Mouse (Mus musculus) limb, embryonic 11.5 days (tissue): Measurements from ENCODE around the gene Thoc5. TPM values are rescaled to one million over a fixed set of nuclear protein-coding genes. Genes with fewer than 3 reads are reported as not detected.

Experiments
- ATAC-seq: fragments of 200-750 bp; cut with Nextera tagmentation; 2 replicates; pipeline ENCODE4 v1.8.0; 2017; ENCODE audit warnings: low read depth; ENCODE audit not compliant: insufficient number of reproducible peaks, low FRiP score, low TSS enrichment
- DNase-seq: peaks from one replicate; pipeline ENCODE4 v3.0.0-alpha.2; 2015; ENCODE audit warnings: low spot score
- H3K27ac ChIP-seq: fragments of 300-500 bp; sonication (generic); replicated peaks from 2 replicates; pipeline ENCODE4 v1.5.1; 2014; ENCODE audit warnings: low read depth, mild to moderate bottlenecking, low read length
- H3K27me3 ChIP-seq: fragments of 300-500 bp; sonication (generic); 2 replicates; pipeline ENCODE4 v1.6.1; 2014; ENCODE audit warnings: mild to moderate bottlenecking, low read length, mixed read lengths; ENCODE audit not compliant: control insufficient read depth, insufficient read depth
- H3K36me3 ChIP-seq: fragments of 300-500 bp; sonication (generic); 2 replicates; pipeline ENCODE4 v1.6.1; 2014; ENCODE audit warnings: mild to moderate bottlenecking, low read length, moderate library complexity, mixed read lengths; ENCODE audit not compliant: control insufficient read depth, insufficient read depth
- H3K4me1 ChIP-seq: fragments of 300-500 bp; sonication (generic); 2 replicates; pipeline ENCODE4 v1.6.1; 2014; ENCODE audit warnings: low read length, mixed read lengths; ENCODE audit not compliant: control insufficient read depth, insufficient read depth
- H3K4me2 ChIP-seq: fragments of 300-500 bp; sonication (generic); 2 replicates; pipeline ENCODE4 v1.6.1; 2014; ENCODE audit warnings: low read depth, mild to moderate bottlenecking, moderate library complexity; ENCODE audit not compliant: severe bottlenecking
- H3K4me3 ChIP-seq: fragments of 300-500 bp; sonication (generic); 2 replicates; pipeline ENCODE4 v1.5.1; 2014; ENCODE audit warnings: low read depth, low read length
- H3K9ac ChIP-seq: fragments of 300-500 bp; sonication (generic); 2 replicates; pipeline ENCODE4 v1.6.1; 2014; ENCODE audit warnings: mild to moderate bottlenecking, low read length
- H3K9me3 ChIP-seq: fragments of 300-500 bp; sonication (generic); 2 replicates; pipeline ENCODE4 v1.6.1; 2016; ENCODE audit warnings: low read length; ENCODE audit not compliant: control insufficient read depth
- WGBS: fragments of 180-500 bp; shearing (Covaris S2); extraction: QIAGEN DNeasy Blood & Tissue Kit; methylation state at CpG from one replicate; pipeline ENCODE4 v1.1.7; 2014; 5-methylcytosine and 5-hydroxymethylcytosine counted together
- polyA plus RNA-seq: library from polyadenylated mRNA; unstranded; fragments of >200 nt; fragmentation: Nextera tagmentation; extraction: Ambion mirVana; gene quantifications from 2 replicates; pipeline ENCODE4 v1.2.1, GENCODE M21; 2014

Thoc5 gene
- polyA plus RNA-seq: 48.8 and 50.6 TPM in 2 replicates

DNA sequence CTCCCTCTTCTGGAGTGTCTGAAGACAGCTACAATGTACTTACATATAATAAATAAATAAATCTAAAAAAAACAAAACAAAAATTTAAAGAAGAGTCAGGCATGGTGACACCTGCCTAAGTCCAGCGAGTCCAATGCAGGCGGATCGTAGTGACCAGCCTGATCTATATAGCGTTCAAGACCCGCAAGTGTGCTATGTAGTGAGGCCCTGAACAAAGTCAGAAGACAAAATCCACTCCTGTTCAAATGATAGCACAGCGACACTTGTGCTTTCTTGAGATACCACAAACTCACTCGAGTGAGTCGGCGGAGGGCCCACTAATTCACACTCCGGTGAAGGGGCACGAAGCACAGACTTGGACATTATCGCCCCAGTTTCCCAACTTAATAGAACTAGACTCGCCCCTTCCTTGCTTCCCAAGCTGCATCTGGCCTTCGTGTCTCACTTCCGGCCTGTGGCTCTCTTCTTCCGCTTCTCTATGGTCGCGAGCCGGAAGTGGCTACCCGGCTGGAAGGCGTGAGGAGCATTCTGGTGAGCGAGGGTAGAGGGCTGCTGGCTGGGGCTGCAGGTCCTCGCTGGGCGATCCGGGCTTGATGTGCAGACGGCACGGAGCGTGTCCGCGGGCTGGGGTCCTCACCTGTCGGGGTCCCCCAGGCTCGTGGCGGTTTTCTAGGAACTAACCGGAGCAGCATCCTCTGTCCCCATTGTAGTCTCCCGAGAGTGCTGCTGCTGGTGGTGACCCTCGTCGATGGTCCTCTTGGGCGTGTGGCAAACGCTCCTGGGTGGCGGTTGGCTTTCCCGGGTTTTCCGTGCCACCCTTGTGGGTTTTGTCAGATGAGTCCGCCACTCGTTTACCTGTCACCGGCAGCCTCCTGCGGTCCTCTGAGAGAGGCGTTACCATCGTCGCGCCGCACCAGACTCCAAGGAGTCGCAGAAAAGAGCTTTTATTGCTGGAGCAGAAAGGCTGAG is at the start of gene Thoc5:
TSS of gene Thoc5 (plus strand) at position 473 of the 969 bp plus-strand sequence.
- Histone ChIP-seq H3K4me1 (no peaks in the 10 kb centered on the region), H3K27me3 (no peaks in the 10 kb centered on the region), H3K4me3 (peak within 1 kb of the TSS; percentile 88), H3K4me2 (peak within 1 kb of the TSS; percentile 74), H3K9me3 (no peaks in the 10 kb centered on the region), H3K36me3 (peaks cover 4% of the 10 kb centered on the region; the same call in 1 of the 2 replicates), H3K9ac (peak within 1 kb of the TSS; percentile 84), H3K27ac (no peak within 1 kb of the TSS)
- ATAC-seq (peak; percentile 80), DNase-seq (peak; percentile 87)
- 3% methylated on average over 52 of the region's 52 CpGs for WGBS

DNA sequence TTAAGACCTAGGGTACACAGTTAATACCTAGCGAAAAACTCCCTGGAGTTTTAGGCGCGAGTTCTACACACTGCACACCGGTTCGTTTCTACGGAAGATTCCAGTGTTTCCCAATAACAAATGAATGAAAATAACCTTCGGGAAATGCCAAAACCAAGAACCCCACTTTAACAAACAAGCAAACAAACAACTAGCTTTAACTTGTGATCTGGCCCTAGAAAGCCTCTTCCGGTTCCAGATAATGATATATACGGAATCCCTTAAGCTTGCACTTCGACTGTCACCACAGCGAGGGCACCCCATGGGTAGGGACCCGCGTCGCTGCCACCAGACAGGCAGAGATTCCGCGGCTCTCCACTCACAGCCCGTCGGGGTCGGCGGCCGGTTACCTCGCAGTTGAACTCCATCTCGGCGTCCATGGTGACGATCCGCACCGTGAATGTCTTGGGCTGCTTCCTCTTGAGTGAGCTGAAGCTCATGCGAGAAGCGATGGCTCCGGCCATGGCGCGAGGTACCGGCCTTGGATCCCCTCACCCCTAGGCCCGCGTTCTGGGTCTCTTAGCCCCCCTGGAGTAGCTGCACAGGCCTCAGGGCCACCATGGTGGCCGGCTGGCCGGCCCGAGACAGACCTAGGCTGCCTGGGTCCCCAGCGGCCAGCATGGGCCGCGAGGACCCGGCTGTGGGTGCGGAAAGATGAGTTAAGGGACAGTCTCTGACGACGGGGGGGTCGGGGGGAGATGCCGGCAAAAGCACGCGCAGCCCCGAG is 46.5 kb upstream of the Thoc5 start:
- ATAC-seq: peak; percentile 51

DNA sequence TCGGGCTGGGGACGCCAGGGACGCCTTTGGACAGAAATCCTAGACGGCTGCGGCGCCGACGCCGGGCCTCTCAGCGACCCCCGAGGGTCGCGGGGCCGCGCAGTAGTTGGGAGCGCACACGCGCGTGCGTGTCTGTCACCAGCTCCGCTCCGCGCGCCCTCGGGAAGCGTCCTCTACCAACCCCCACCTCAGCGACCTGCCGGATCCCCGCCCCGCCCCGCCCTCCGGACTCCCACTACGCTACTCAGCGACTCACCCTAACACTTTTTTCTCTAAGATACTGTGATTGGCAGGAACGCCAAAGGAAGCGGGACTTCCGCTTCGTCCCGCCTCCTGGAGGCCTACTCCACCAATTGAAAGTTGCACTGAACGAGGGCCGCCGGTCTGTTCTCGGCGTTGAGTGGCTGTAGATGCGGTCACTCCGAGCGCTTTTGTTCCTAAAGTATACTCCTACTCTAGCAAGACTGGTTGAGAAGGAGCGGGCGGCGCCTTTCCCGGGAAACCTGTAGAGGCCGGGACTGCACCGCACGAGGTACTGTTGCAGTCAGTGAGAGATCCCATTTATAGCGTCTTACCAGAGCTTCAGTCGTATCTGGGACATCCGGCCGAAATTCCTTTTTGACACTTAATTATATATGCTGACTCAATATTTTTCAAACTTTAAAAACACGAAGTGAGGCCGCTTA is 45.7 kb upstream of the Thoc5 start, which contains the start of gene Nf2:
TSS of gene Nf2 (minus strand) at position 279 of the 686 bp plus-strand sequence.
- WGBS: under 1% methylated on average over 60 of the region's 60 CpGs
- Histone ChIP-seq H3K4me2 (peak within 1 kb of the TSS; percentile 66), H3K36me3 (no peaks in the 10 kb centered on the region), H3K27me3 (no peaks in the 10 kb centered on the region), H3K4me1 (no peaks in the 10 kb centered on the region), H3K27ac (0 out of 2 replicates have a peak within 1 kb of the TSS, but pooled peaks have one; percentile 53), H3K9ac (peak within 1 kb of the TSS; percentile 94), H3K9me3 (no peaks in the 10 kb centered on the region), H3K4me3 (peak within 1 kb of the TSS; percentile 95)
- ATAC-seq (peak; percentile 98), DNase-seq (peak; percentile 98)

More for the DNA sequence above, 46.5 kb upstream of the Thoc5 start:
- Histone ChIP-seq H3K4me2 (peak overlapping the region; percentile 66), H3K27ac (0 out of 2 replicates have a peak overlapping the region, but pooled peaks have one; percentile 53), H3K4me1 (no peaks in the 10 kb centered on the region), H3K36me3 (no peaks in the 10 kb centered on the region), H3K9me3 (no peaks in the 10 kb centered on the region), H3K4me3 (peak overlapping the region; percentile 95), H3K27me3 (no peaks in the 10 kb centered on the region), H3K9ac (peak overlapping the region; percentile 94)
- under 1% methylated on average over 50 of the region's 50 CpGs for WGBS
- peak; percentile 61 for DNase-seq

DNA sequence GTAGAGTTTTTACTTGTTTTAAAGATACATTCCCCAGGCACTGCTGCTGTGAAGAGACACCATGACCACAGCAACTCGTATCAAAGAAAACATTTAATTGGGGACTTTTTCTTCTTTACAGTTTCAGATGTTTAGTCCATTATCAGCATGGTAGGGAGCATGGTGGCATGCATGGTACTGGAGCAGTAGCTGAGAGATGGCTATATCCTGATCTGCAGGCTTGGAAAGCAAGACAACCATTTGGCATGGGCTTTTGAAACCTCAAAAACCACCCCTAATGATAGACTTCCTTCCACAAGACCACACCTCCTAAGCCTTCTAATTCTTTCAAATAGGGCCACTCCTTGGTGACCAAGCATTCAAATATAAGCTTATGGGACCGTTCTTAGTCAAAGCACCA is 44.7 kb upstream of the Thoc5 start:
- WGBS: 96% methylated on average over 2 of the region's 2 CpGs
- Histone ChIP-seq H3K4me2 (no peak overlapping the region), H3K9ac (no peak overlapping the region), H3K4me3 (no peak overlapping the region), H3K27me3 (no peaks in the 10 kb centered on the region), H3K27ac (no peak overlapping the region), H3K4me1 (no peaks in the 10 kb centered on the region), H3K9me3 (no peaks in the 10 kb centered on the region), H3K36me3 (no peaks in the 10 kb centered on the region)
- ATAC-seq: no peak
- DNase-seq: no peak

DNA sequence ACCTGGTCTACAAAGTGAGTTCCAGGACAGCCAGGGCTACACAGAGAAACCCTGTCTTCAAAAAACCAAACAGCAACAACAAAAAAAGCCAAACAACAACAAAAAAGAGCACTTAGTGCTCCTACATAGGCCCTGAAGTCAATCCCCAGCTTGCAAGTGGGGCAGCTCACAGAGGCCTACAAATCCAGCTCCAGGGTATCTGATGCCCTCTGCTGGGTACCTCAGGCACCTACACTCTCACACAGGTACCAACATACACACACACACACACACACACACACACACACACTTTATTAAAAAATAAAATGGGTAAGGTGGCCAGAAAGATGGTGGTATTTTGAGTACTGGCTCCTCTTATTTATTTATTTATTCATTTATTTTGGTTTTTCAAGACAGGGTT is 42.1 kb upstream of the Thoc5 start:
- H3K36me3 ChIP-seq: no peaks in the 10 kb centered on the region
- H3K4me1 ChIP-seq: no peaks in the 10 kb centered on the region
- no peak overlapping the region for H3K27ac ChIP-seq
- H3K9me3 ChIP-seq: no peaks in the 10 kb centered on the region
- no peak for ATAC-seq
- DNase-seq: no peak
- H3K4me3 ChIP-seq: no peak overlapping the region
- no peak overlapping the region for H3K4me2 ChIP-seq
- H3K27me3 ChIP-seq: no peaks in the 10 kb centered on the region
- no peak overlapping the region for H3K9ac ChIP-seq

DNA sequence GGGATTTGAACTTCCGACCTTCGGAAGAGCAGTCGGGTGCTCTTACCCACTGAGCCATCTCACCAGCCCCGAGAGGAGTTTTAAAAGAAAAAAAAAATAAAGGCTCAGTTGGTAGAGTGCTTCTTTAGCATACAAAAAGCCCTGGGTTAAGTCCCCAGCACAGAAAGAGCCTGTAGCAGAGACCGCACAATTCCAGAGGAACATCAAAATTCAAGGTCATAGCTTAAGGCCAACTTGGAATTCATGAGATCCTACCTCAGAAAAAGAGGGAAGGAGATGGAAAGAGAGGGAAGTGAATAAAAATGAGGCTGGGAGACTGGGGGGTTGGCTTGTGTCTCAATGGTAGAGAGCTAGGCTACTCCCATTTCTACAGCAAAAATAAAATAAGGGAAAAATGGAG is 40.9 kb upstream of the Thoc5 start:
- 95% methylated on average over 5 of the region's 5 CpGs for WGBS
- Histone ChIP-seq H3K4me3 (no peak overlapping the region), H3K27me3 (no peaks in the 10 kb centered on the region), H3K4me2 (no peak overlapping the region), H3K9me3 (no peaks in the 10 kb centered on the region), H3K36me3 (no peaks in the 10 kb centered on the region), H3K4me1 (no peaks in the 10 kb centered on the region), H3K9ac (no peak overlapping the region), H3K27ac (no peak overlapping the region)
- no peak for ATAC-seq
- DNase-seq: no peak

DNA sequence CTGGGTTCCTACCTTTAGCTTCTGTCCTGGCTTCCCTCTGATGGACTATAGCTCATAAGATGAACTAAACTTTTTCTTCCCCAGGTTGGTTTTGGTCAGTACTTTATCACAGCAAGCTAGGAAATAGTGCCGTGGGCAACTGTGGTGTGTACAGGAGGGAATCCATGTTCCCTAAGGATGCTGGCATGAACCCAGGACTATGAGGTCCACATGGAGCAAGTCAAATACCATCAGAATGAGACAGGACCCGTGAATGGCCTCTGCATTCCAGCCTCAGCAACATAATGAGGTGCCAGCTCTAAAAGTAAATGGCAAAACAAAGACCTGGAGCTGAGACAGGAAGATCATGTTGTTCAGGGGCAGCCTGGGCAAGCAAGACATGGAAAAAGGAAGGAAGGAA is 36.7 kb upstream of the Thoc5 start:
- H3K9ac ChIP-seq: no peak overlapping the region
- H3K9me3 ChIP-seq: no peaks in the 10 kb centered on the region
- H3K4me3 ChIP-seq: no peak overlapping the region
- H3K36me3 ChIP-seq: no peaks in the 10 kb centered on the region
- no peaks in the 10 kb centered on the region for H3K27me3 ChIP-seq
- H3K27ac ChIP-seq: no peak overlapping the region
- WGBS: 55% methylated on average over 2 of the region's 2 CpGs
- no peak overlapping the region for H3K4me2 ChIP-seq
- DNase-seq (no peak), ATAC-seq (no peak)
- H3K4me1 ChIP-seq: no peaks in the 10 kb centered on the region; the same call in 1 of the 2 replicates

DNA sequence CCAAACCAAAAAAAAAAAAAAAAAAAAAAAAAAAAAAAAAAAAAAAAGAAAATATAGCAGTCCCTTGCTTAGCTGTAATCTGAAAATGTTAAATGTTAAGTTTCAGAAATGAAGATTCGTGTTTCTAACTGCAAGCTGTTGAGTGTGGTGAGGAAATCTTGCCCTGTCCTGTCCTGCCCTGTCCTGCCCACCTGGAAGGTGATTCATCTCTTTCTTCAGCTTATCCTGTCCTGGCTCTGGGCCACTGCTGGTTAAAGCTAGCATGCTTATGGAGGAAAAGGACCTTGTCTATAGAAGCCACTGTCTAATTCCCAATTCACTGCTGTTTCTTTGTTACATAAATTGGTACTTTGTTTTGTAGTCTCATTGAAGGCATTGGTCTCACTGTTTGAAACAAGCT is 34.1 kb upstream of the Thoc5 start:
- no peak overlapping the region for H3K27ac ChIP-seq
- H3K4me3 ChIP-seq: no peak overlapping the region
- DNase-seq (no peak), ATAC-seq (no peak)
- no peaks in the 10 kb centered on the region for H3K27me3 ChIP-seq
- H3K4me2 ChIP-seq: no peak overlapping the region
- H3K9ac ChIP-seq: no peak overlapping the region
- no peaks in the 10 kb centered on the region for H3K36me3 ChIP-seq
- H3K9me3 ChIP-seq: no peaks in the 10 kb centered on the region
- no peaks in the 10 kb centered on the region; the same call in 1 of the 2 replicates for H3K4me1 ChIP-seq
- WGBS: 54% methylated on average over 1 of the region's 1 CpGs
